Mouse (Mus musculus): Measurements from ENCODE around the gene Rps11.

GRCm38 (mm10) chr7:45147899-45148298 is 23.7 kb upstream of the Rps11 start:
- TF ChIP-seq CTCF (IDR thresholded peaks at IDR 0.05; ENCODE audit: control insufficient read depth, insufficient read depth, insufficient read length) (no peak), USF1 (IDR thresholded peaks at IDR 0.05; ENCODE audit: low read depth) (no peak), CEBPB (IDR thresholded peaks at IDR 0.05; ENCODE audit: low read depth) (no peak), MAX (IDR thresholded peaks at IDR 0.05) (no peak), MYOD1 (IDR thresholded peaks at IDR 0.05; ENCODE audit: control insufficient read depth, insufficient read length, low read depth) (no peak)

All from C2C12 (cell line).